Mouse (Mus musculus) left cerebral cortex, postnatal 25 days (tissue): ENCODE results near the gene Myo1e. TPM values are rescaled to one million over a fixed set of nuclear protein-coding genes. Genes with fewer than 3 reads are reported as not detected.

Experiments
- DNase-seq, 2 experiments: peaks; one replicate each; pipeline ENCODE4 v3.0.0; 2022; ENCODE audit warnings: low spot score in 2 of 2, mixed read lengths in 1 of 2
- intact Hi-C: fragments of 180-260 bp; cut with DNase I; formaldehyde crosslinking; loops from one replicate; pipeline ENCODE4 v1.15.1; 2025
- total RNA-seq, 2 experiments: library from RNA; stranded (reverse); gene quantifications; 2 replicates each; pipeline ENCODE4 v1.2.3; 2021

The Myo1e gene
- total RNA-seq, 2 experiments from 2014 or later = 13.5 to 14.7 TPM

DNA sequence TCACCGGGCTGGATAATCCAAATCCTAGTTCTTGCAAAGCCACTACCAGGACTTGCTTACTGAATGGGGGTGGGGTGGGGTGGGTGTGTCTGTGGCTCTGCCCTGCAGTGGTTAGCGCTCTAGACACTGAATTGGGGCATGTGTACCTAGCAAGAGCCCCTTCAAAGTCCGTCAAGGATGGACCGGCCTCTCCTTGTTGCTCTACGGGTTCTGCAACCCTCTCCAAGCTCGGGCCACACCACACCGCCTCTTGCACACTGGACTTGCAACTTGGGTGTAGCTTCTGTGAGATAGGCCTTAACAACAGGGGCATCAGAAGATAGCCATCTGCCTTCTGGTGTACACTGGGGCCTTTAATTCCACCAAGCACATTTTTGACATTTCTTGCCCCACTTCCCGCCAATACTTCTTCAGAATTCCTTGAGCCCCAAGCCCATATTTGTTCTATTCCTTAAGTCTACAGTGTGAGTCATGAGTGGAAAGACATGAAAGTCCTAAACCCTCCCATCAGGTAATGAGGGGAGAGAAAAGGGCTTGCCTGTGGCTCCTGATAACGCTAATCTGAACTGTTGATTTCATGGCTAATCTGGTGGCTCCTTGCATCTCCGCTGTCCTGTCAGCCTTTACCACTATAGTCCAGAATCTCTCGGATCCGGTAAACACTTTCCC is 67.9 kb downstream of the Myo1e start:
- DNase-seq = no peak
- intact Hi-C loops = no loop called here

DNA sequence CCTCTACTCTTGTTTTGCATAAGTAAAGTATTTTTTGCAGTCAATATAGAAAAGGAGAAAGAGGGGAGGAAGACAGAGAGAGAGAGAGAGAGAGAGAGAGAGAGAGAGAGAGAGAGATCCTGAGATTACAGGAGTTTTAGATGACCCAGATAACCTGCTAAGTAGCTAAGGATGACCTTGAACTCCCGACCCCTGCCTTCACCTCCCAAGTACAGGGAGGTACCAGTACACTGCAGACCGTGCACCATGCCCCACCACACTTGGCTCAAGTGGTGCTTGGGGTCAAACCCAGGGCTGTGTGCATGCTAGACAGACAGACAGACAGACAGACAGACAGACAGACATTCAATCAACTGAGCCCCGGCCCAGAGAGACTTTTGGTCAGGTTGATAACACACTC is 69.9 kb downstream of the Myo1e start:
- intact Hi-C loops = no loop called here
- DNase-seq = no peak

GRCm38 (mm10) chr9:70277529-70277982 is 70.4 kb downstream of the Myo1e start:
- intact Hi-C loops = no loop called here
- DNase-seq = no peak

DNA sequence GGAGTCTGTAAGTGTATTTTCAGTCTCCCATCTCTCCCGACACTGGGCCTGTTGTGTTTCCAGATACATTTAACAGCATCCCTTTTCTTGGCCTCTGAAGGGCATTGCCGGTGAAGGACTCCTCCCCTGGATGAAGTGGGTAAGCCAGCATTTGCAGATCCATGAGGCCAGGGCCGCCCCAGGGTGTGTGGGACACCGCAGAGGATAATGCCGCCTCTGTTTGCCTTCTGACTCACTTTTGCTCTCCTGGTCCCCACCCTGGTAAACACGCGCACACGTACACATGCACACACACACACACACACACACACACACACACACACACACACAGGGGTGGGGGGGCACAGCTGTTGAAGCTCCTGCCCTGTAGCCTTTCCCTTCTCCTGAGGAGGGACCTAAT is 74.3 kb downstream of the Myo1e start:
- no peak for DNase-seq
- intact Hi-C loops = no loop called here

GRCm38 (mm10) chr9:70282107-70282506 is 75.0 kb downstream of the Myo1e start:
- no peak for DNase-seq
- intact Hi-C loops = no loop called here

DNA sequence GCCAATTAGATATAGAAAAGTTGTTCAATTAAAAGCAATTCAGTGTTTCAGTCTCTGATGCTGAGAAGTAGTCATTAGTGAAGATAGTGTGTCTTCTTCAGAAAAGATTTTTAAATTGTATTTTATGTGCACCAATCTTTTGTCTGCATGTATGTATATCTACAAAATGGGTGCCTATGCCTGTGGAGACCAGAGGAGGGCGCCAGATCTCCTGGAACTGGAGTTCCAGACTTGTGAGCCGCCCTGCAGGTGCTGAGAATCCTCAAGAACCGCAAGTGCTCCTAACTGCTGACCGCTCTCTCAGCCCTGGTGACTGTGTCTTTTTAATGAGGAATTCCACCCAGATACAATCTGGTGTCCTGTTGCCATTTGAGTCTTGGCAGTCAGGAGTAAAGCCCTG is 76.0 kb downstream of the Myo1e start:
- intact Hi-C loops = no loop called here

GRCm38 (mm10) chr9:70284584-70285140 is 77.5 kb downstream of the Myo1e start:
- intact Hi-C loops = no loop called here
- peak in 1 of 2 experiments; percentile 88 for DNase-seq

More for the DNA sequence above, 76.0 kb downstream of the Myo1e start:
- DNase-seq = no peak

GRCm38 (mm10) chr9:70290785-70291184 is 83.6 kb downstream of the Myo1e start:
- intact Hi-C loops = no loop called here
- peak in 1 of 2 experiments; percentile 49 for DNase-seq

- DNase-seq = no peak
- intact Hi-C loops = no loop called here
Measured at GRCm38 (mm10) chr9:70296916-70297315, 89.8 kb downstream of the Myo1e start.

DNA sequence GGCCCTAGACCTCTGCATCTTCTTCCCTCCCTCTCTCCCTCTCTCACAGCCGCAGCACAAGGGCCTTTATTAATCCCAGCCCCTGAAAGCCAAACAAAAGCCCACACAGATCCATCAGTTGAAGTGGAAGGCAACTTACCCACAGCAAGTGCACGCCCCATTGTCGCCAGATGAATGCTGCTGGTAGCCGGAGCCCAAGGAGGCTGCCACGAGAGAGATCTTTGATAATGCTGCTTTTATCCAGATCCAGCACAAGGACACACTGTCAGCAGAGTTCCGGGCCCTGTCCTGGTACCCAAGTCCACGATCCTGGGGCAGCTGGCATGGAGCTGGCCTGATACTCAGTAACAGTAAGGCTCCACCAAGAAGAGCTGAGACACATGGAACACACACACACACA is 91.1 kb downstream of the Myo1e start:
- peak in 1 of 2 experiments; percentile 41 for DNase-seq

DNA sequence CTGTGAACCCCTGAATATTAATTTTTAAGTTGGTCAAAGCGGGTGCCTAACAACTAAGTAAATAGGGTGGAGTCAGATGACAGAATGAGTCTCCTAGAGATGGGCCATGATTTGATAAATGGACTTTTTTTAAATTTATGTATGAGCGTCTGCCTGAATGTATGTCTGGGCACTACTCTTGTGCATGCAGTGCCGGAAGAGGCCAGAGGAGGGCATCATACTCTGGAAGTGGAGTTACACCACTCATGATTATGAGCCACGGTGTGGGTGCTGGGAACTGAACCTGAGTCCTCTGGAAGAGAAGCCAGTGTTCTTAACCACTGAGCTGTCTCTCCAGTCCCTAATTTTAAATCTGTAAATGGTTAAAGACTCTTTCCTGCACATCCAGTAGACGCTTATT is 93.6 kb downstream of the Myo1e start:
- intact Hi-C loops = no loop called here
- DNase-seq = no peak

More for the DNA sequence above, 91.1 kb downstream of the Myo1e start:
- intact Hi-C loops = no loop called here

DNA sequence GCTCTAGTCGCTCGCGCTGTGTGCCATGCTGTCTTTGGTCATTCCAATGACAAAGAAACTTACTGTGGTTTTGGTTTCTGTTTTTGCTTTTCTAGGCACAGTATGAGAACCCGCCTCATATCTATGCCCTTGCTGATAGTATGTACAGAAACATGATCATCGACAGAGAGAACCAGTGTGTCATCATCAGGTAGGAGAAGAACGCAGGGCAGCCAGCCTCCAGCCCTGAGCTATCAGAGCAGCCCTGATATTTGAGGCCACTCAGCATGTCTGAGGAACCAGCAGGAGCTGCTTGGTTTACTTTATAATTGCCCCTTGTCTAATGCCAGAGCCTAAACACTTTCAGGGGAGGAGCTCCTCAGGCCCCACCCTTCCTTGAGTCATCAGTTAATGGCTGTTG is 94.4 kb downstream of the Myo1e start:
- intact Hi-C loops = no loop called here
- DNase-seq = no peak

- DNase-seq = no peak
- intact Hi-C loops = no loop called here
Measured at GRCm38 (mm10) chr9:70304901-70305300, 97.8 kb downstream of the Myo1e start.

DNA sequence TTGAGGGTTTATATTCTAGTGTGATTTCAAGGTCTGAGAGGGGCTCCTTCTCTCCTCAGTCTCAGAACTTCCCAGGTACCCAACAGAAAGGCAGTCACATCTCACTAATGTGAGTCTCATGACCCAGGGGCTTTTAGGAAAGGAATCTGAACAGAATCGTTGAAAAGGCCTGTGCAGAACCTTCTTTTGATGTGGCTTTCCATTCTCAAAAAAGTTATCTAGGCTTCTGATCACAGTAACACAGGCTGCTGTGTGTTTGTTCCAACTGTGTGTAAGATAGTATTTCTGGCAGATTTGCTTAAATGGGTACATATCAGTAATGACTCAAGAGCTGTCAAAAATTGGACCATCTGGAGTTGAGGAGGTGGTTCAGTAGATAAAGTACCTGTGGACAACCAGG is 102.9 kb downstream of the Myo1e start:
- DNase-seq = no peak
- intact Hi-C loops = loop anchor here (5.0 kb wide), 1 partner anchor 103 kb away; the partner anchor contains the start of gene Myo1e

- intact Hi-C loops = loop anchor here (5.0 kb wide), 1 partner anchor 107 kb away; the partner anchor contains the start of gene Myo1e
- no peak for DNase-seq
Measured at GRCm38 (mm10) chr9:70314019-70314418, 106.9 kb downstream of the Myo1e start.

DNA sequence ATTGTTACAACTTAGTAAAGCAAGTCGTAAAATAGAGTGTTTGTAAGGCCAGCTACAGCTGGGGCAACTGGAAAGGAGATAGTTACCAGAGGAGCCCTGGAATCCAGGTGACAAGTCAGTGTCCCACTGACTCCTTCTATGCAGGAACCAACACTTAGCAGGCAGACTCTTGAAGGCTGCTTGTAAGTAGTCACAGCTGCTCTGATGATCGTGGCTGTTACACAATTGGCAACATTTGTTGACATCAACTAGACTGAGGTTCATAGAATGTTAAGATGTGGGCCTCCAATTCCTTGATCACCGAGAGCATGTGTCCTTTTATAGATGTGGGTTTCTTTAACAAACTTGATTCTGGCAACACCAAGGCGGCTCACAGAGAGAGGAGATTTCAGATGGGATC is 108.0 kb downstream of the Myo1e start:
- intact Hi-C loops = no loop called here
- DNase-seq = no peak

DNA sequence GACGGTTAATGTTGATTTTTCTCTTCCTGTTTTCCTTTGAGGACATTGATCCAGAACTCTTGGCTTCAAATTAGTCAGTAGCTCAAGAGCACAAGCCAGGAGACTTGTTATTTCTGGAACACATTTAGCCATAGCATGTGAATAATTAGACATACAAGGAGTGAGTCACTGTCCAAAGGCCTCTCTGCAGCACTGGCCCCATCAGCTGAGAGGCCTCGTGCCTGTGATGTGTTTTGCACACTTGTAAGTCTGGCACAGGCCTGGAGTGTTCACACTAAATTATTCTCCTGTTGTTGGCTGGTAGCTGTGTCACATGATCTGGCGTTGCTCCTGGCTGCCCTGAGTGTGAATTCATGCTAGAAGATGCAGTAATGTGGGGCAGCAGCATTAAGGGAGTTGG is 111.5 kb downstream of the Myo1e start:
- no peak for DNase-seq
- intact Hi-C loops = no loop called here

DNA sequence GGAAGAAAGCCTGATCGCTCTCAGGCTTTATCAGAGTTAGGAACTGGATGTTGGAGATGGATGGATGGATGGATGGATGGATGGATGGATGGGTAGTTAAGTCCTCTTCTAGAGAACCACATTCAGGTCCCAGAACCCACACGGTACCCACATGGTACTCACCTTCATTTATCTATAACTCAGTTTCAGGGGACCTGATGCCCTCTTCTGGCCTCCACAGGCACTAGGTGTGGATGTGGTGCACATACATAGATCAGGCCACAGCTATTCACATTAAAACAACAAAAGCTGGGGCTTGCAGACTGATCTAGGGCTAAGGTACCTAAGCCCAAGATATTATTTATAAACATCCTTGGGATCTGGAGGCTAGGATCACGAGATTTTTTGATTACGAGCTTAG is 117.2 kb downstream of the Myo1e start:
- intact Hi-C loops = no loop called here
- DNase-seq = no peak

DNA sequence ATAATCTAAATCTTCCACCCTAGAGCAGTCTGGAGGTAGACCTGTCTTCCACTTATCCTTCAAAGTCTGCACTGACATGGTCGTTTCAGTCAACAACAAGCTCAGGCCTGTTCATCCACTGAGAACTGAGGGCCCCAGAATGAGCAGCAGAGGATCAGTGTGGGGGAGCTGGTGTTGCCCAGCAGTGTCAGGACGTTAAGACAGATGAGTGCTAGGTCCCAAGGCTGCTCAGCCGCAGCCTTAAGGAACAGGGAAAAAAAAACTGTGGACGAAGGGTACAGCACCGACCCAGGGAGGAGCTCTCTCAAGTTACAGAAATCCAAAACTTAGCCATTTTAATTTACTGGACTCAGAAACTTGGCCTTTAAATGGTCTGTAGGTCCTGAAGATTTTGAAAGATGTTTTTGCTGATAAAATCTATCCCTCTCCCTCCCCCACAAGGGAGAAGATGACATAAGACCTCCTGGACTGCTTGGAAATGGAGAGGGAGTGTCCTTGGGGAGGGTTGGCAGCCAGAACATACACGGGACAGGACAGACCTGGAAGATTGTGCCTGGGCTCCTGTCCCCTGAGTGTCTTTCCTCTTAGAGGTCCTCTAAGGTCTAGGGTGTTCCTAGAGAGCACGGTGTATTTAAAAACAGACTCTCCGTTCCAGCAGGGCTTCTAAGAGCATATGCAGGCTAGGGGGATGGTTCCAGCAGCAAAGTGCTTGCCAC is 118.9 kb downstream of the Myo1e start:
- intact Hi-C loops = no loop called here
- no peak for DNase-seq

DNA sequence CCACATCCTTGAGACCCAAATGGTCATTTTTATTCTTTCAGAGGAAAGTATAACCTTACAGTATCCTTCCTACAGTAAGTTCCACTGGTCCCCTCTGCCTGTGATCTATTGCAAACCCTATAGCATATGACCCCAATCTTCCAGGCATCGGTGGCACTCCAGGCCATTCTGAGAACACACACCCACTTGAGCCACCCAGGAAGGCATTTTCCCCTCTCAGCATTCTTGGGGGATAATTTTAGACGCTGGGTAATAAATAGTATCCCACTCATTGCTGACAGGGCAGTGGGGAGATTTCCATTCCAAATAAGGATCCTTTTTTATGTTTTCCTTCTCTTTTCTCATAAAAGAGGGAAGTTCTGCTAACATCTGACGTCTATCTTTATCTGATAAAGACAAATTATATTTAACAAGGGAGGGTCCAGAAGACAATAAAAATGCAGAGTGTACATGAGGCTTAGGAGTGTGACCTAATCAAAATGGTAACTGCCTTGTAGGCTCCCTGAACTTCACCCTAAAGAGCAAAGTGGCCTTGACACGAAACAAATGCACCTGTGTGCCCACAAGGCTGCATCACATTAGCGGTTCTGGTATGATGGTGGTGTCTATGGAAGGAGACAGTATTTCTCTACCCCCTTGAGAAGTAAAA is 121.2 kb downstream of the Myo1e start:
- intact Hi-C loops = no loop called here
- peak in 1 of 2 experiments; percentile 46 for DNase-seq
